Mouse (Mus musculus) heart, postnatal 0 days (tissue): Measurements from ENCODE around the gene Itgb5. TPM values are rescaled to one million over a fixed set of nuclear protein-coding genes. Genes with fewer than 3 reads are reported as not detected.
A peak's percentile ranks its signal among the peaks of the same experiment; 100 is the strongest.

Source experiments
- ATAC-seq: fragments of 200-750 bp; cut with Nextera tagmentation; 2 replicates; pipeline ENCODE4 v1.8.0; 2017; ENCODE audit warnings: low read depth, moderate number of reproducible peaks, moderate library complexity; ENCODE audit not compliant: insufficient read depth
- DNase-seq: peaks from one replicate; pipeline ENCODE4 v3.0.0-alpha.2; 2016; ENCODE audit warnings: low spot score
- H3K27ac ChIP-seq: fragments of 300-500 bp; sonication (generic); 2 replicates; pipeline ENCODE4 v1.5.1; 2014; ENCODE audit warnings: low read depth, mild to moderate bottlenecking
- H3K27me3 ChIP-seq: fragments of 300-500 bp; sonication (generic); 2 replicates; pipeline ENCODE4 v1.6.1; 2014; ENCODE audit warnings: low read length, mixed read lengths; ENCODE audit not compliant: control insufficient read depth, insufficient read depth
- H3K36me3 ChIP-seq: fragments of 300-500 bp; sonication (generic); replicated peaks from 2 replicates; pipeline ENCODE4 v1.6.1; 2014; ENCODE audit warnings: low read length, mixed read lengths; ENCODE audit not compliant: control insufficient read depth, insufficient read depth
- H3K4me1 ChIP-seq: fragments of 300-500 bp; sonication (generic); 2 replicates; pipeline ENCODE4 v1.6.1; 2014; ENCODE audit warnings: antibody characterized with exemption; ENCODE audit not compliant: control insufficient read depth, insufficient read depth
- H3K4me2 ChIP-seq: fragments of 300-500 bp; sonication (generic); 2 replicates; pipeline ENCODE4 v1.6.1; 2014; ENCODE audit warnings: low read depth, mild to moderate bottlenecking, low read length, moderate library complexity
- H3K4me3 ChIP-seq: fragments of 300-500 bp; sonication (generic); 2 replicates; pipeline ENCODE4 v1.5.1; 2014; ENCODE audit warnings: low read depth, low read length
- H3K9ac ChIP-seq: fragments of 300-500 bp; sonication (generic); replicated peaks from 2 replicates; pipeline ENCODE4 v1.6.1; 2014; ENCODE audit warnings: low read depth, low read length, mixed read lengths
- H3K9me3 ChIP-seq: fragments of 300-500 bp; sonication (generic); replicated peaks from 2 replicates; pipeline ENCODE4 v1.6.1; 2016; ENCODE audit warnings: low read length; ENCODE audit not compliant: control insufficient read depth
- CTCF ChIP-seq: IDR thresholded peaks from 2 replicates; pipeline ENCODE4 v1.5.1; 2016; ENCODE audit warnings: antibody characterized with exemption, control low read depth, low read depth
- EP300 ChIP-seq: IDR thresholded peaks from 2 replicates; pipeline ENCODE4 v1.6.1; 2016; ENCODE audit warnings: antibody characterized with exemption, low read depth
- WGBS: fragments of 180-500 bp; shearing (Covaris S2); extraction: QIAGEN DNeasy Blood & Tissue Kit; methylation state at CpG from one replicate; pipeline ENCODE4 v1.1.7; 2014; 5-methylcytosine and 5-hydroxymethylcytosine counted together
- polyA plus RNA-seq: library from polyadenylated mRNA; unstranded; fragments of >200 nt; fragmentation: Nextera tagmentation; extraction: Ambion mirVana; gene quantifications from 2 replicates; pipeline ENCODE4 v1.2.1, GENCODE M21; 2015
- total RNA-seq: library from RNA; depleted of rRNA; stranded (reverse); fragments of >200 nt; gene quantifications from 2 replicates; pipeline ENCODE4 v1.2.3, GENCODE M21; 2014; ENCODE audit warnings: low replicate concordance

Itgb5 gene
- total and polyA plus RNA-seq, 2 experiments from 2014 or later: 33.4 to 116 TPM

DNA sequence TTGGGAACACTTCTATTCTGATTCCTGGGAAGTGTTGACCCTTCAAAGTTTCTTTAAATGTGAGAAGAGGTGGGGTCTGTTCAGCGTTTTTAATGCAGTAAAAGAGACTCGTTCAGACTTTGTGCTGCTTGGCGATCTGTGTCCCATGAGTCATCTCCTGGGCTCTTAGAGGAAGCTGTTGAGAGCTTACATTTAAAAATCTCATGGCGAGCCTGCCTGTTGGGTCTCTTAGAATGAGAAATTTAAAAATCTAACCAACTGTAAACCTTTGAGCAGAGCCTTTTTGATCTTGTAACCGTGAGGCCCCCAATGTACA, 93.5 kb downstream of the Itgb5 start:
- Histone ChIP-seq H3K9ac (no peak overlapping the region), H3K4me3 (no peak overlapping the region), H3K36me3 (peaks cover 17% of the 10 kb centered on the region), H3K27me3 (no peaks in the 10 kb centered on the region), H3K4me2 (no peak overlapping the region), H3K9me3 (no peaks in the 10 kb centered on the region), H3K27ac (peak overlapping the region; percentile 63), H3K4me1 (peaks cover 32% of the 10 kb centered on the region)
- no peak for DNase-seq
- 32% methylated on average over 5 of the region's 5 CpGs for WGBS
- ATAC-seq: no peak
- no peak for TF ChIP-seq EP300
- no peak for TF ChIP-seq CTCF

DNA sequence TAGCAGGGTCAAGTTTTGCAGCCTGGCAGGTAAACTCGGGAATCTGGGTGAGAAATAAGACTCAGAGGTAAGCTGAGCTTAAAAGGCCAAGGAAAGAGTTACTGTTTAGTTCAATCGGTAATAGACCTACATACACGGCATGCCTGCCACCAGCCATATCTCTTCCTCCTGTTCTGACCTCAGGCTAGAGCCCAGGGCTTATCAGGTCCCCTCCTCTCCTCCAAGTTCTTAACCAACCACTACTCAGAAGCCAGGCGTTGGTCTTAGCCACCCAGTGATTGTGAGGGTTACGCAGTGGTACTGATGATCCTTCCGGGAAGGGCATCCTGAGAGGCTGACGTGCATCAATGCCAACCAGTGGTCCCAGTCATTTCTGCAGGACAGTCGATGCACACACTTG, 94.3 kb downstream of the Itgb5 start:
- peaks cover 17% of the 10 kb centered on the region for H3K36me3 ChIP-seq
- H3K9ac ChIP-seq: no peak overlapping the region
- no peak for TF ChIP-seq EP300
- no peak for TF ChIP-seq CTCF
- DNase-seq (no peak), ATAC-seq (no peak)
- WGBS: 60% methylated on average over 8 of the region's 8 CpGs
- peak overlapping the region; percentile 63 for H3K27ac ChIP-seq
- no peak overlapping the region for H3K4me3 ChIP-seq
- no peaks in the 10 kb centered on the region for H3K27me3 ChIP-seq
- H3K4me1 ChIP-seq: peaks cover 40% of the 10 kb centered on the region
- H3K9me3 ChIP-seq: no peaks in the 10 kb centered on the region
- no peak overlapping the region for H3K4me2 ChIP-seq

DNA sequence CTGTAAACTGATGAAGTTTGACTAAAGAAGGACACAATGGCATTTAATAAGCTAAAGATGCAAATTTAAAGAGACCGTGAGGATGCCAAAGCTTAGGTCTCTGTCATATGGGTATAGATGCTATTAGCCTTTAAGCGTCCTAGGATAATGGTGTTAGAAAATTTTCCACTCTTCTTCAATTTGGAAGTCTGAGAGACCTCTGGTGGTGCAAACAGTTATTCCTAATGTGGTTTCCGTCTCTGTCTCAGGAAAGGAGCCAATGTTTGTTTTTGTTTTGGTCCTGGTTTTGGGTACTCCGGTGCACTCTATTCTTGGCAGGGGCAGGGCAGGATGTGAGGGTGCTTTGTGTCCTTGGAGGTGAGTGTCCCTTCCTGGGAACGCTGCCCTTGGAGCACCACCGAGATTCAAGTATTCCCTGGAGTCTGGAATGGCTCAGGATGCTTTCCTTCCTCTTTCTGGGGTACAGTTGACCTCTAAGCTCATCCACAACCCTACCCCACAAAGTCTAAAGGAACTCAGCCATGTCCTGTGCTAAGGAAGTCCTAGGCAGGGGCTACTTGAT, 97.9 kb downstream of the Itgb5 start:
- DNase-seq (no peak), ATAC-seq (no peak)
- Histone ChIP-seq H3K4me1 (peaks cover 59% of the 10 kb centered on the region), H3K4me2 (no peak overlapping the region), H3K9me3 (no peaks in the 10 kb centered on the region), H3K27ac (peak overlapping the region; percentile 48; the same call in 1 of the 2 replicates), H3K27me3 (no peaks in the 10 kb centered on the region), H3K9ac (no peak overlapping the region), H3K4me3 (no peak overlapping the region), H3K36me3 (peaks cover 7% of the 10 kb centered on the region)
- 46% methylated on average over 6 of the region's 6 CpGs for WGBS
- TF ChIP-seq CTCF: no peak; the same call in 1 of the 2 replicates
- no peak for TF ChIP-seq EP300

DNA sequence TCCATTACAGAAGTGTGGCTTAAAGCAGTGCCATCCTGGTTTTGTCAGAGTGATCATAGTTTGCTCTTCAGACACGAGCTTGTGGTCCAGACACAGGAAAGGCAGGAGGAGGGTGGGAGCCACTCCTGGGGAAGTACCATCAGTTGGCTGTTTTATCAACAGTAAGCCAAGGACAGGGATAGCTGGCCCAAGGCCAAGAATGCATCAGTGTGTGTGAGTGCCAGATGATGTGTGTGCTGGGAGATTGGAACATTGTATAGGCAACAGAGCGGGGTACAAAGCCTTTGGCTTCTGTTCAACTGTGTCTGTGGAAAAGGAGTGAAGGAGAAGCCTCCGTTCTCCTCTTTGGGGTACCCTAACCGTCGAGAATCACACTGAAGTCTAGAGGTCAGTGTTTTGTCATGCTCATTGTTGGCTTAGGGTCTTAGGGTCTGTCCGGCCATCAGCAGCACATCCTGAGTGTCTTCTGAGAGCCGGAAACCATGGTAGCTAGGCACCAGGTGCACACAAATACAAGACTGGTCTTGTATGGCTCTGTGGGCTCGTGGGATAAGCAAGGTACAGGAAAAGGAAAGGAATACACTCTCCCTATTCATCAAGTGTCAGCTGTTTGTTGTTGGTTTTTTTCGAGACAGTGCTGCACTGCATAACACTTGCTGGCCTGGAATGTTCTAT, 99.5 kb downstream of the Itgb5 start:
- 0 out of 2 replicates have a peak, but pooled peaks have one; percentile 52 for TF ChIP-seq EP300
- no peak for TF ChIP-seq CTCF
- H3K4me1 ChIP-seq: peaks cover 50% of the 10 kb centered on the region
- DNase-seq (peak; percentile 76), ATAC-seq (peak; percentile 80)
- H3K27me3 ChIP-seq: no peaks in the 10 kb centered on the region
- H3K4me2 ChIP-seq: no peak overlapping the region
- H3K27ac ChIP-seq: peak overlapping the region; percentile 77
- WGBS: 15% methylated on average over 9 of the region's 9 CpGs
- H3K36me3 ChIP-seq: peaks cover 7% of the 10 kb centered on the region
- H3K9me3 ChIP-seq: no peaks in the 10 kb centered on the region
- no peak overlapping the region for H3K9ac ChIP-seq
- no peak overlapping the region for H3K4me3 ChIP-seq

DNA sequence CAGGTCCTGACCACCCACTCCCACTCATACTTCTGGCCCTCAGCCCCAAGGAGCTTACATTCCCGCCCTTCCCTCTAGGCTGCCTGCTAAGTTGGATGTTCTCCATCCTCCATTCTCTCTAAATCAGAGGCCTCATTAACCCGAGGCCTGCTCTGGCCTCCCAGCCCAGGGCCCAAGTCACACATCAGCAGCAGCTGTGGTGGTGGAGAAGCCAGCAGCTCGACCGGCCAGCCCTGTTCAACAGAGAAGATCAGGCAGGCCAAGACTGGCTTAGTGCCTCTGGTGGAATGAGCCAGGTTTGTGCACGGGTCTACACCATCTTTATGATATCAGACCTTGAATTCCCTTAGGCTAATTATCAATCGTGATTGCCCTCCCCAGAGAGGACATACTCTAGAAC, 101.3 kb downstream of the Itgb5 start:
- Histone ChIP-seq H3K4me3 (no peak overlapping the region), H3K27me3 (no peaks in the 10 kb centered on the region), H3K9ac (no peak overlapping the region), H3K27ac (no peak overlapping the region), H3K4me2 (no peak overlapping the region), H3K9me3 (no peaks in the 10 kb centered on the region), H3K36me3 (peaks cover 5% of the 10 kb centered on the region; the same call in 1 of the 2 replicates), H3K4me1 (peaks cover 56% of the 10 kb centered on the region)
- WGBS: 75% methylated on average over 6 of the region's 6 CpGs
- no peak for DNase-seq
- no peak for ATAC-seq
- TF ChIP-seq EP300 (no peak), CTCF (no peak)

DNA sequence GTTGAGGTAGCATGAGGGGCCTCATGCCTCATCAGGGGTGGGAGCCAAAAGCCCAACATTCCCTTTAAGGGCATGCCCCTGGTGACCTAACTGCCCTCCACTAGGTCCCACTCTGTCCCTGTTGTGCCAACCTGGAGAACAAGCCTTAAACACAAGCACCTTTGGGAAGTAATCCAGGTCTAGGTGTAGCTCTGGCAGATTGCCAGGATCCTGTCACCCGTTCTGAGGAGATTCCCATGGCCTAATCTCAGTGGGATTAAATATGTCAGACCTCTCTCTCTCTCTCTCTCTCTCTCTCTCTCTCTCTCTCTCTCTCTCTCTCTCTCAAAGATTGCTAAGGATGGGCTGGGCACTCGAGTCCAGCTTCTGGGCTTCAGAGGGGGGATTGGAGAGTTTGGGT, 102.2 kb downstream of the Itgb5 start:
- TF ChIP-seq EP300: no peak
- no peak for TF ChIP-seq CTCF
- no peak for DNase-seq

More for the DNA sequence above, 102.2 kb downstream of the Itgb5 start:
- Histone ChIP-seq H3K27ac (peak overlapping the region; percentile 67), H3K4me1 (peaks cover 60% of the 10 kb centered on the region), H3K36me3 (no peaks in the 10 kb centered on the region; the same call in 1 of the 2 replicates), H3K27me3 (no peaks in the 10 kb centered on the region), H3K4me2 (no peak overlapping the region), H3K9me3 (no peaks in the 10 kb centered on the region), H3K4me3 (no peak overlapping the region), H3K9ac (no peak overlapping the region)
- no peak for ATAC-seq
- WGBS: 25% methylated on average over 2 of the region's 2 CpGs
